Mouse (Mus musculus): ENCODE measurements around the gene Gimap9.

- no peak for TF ChIP-seq POLR2A (IDR thresholded peaks at IDR 0.05; ENCODE audit: extremely low read depth, insufficient read depth, low read length)
- TF ChIP-seq CTCF (IDR thresholded peaks at IDR 0.05; ENCODE audit: extremely low read depth, insufficient read depth, low read length): no peak
These were observed at the start of gene Gimap9 for GRCm38 (mm10) chr6:48675931-48676859.
